8 mouse cellular contexts compared by ENCODE assay signal in genomic region chr1:74885369-74886042, GRCm38 (mm10). TPM values are rescaled to one million over a fixed set of nuclear protein-coding genes. Genes with fewer than 3 reads are reported as not detected.
A peak's percentile ranks its signal among the peaks of the same experiment; 100 is the strongest.
DNase-seq lines count a peak whose midpoint lies in the region; ATAC-seq lines count a peak whose summit lies in the region.
"Had no signal": no experiment of that assay in that cellular context is flagged by ENCODE, and none has a peak within 500 bp of the region (broad histone marks: within the 10 kb centered on the region; RNA-seq: fewer than 3 reads in every experiment).

TSS of gene Fev (minus strand) at chr1:74885419.

- ATAC-seq in lung, embryonic 16.5 days (ENCODE audit: low read depth): no peak
- ATAC-seq in forebrain, embryonic 15.5 days (replicated peaks): no peak
- ATAC-seq in liver, embryonic 13.5 days (ENCODE audit: low read depth): no peak

- no peak within 1 kb of the TSS for H3K27ac ChIP-seq in lung, embryonic 16.5 days (ENCODE audit: low read length)
- no peak within 1 kb of the TSS for H3K27ac ChIP-seq in forebrain, embryonic 15.5 days (replicated peaks)
- no peak within 1 kb of the TSS for H3K27ac ChIP-seq in liver, embryonic 13.5 days

- WGBS in lung, embryonic 16.5 days: under 1% methylated on average over 41 of the region's 43 CpGs
- WGBS in forebrain, embryonic 15.5 days: under 1% methylated on average over 43 of the region's 43 CpGs
- 1% methylated on average over 38 of the region's 43 CpGs for WGBS in liver, embryonic 13.5 days (ENCODE audit: insufficient replicate concordance)

- H3K4me1 ChIP-seq in lung, embryonic 16.5 days (replicated peaks; ENCODE audit: control insufficient read depth, insufficient read depth, low read length): peaks cover 16% of the 10 kb centered on the region
- H3K4me1 ChIP-seq in forebrain, embryonic 15.5 days: peaks cover 35% of the 10 kb centered on the region
- no peaks in the 10 kb centered on the region; the same call in 1 of the 2 replicates for H3K4me1 ChIP-seq in liver, embryonic 13.5 days (replicated peaks)

- peak within 1 kb of the TSS; percentile 32 for H3K4me2 ChIP-seq in lung, embryonic 16.5 days (ENCODE audit: low read depth, low read length)
- H3K4me2 ChIP-seq in forebrain, embryonic 15.5 days (replicated peaks): peak within 1 kb of the TSS; percentile 32
- peak within 1 kb of the TSS; percentile 39 for H3K4me2 ChIP-seq in liver, embryonic 13.5 days

- peak within 1 kb of the TSS; percentile 15 for H3K4me3 ChIP-seq in lung, embryonic 16.5 days (ENCODE audit: low read length)
- peak within 1 kb of the TSS; percentile 20 for H3K4me3 ChIP-seq in forebrain, embryonic 15.5 days
- peak within 1 kb of the TSS; percentile 19 for H3K4me3 ChIP-seq in liver, embryonic 13.5 days (replicated peaks)

- intact Hi-C loops in left cerebral cortex, postnatal 4 days (cut with DNase I): no loop called here

- no peak for DNase-seq in lung, adult 18-20 months
- DNase-seq in liver, embryonic 13.5 days: no peak
- no peak for DNase-seq in left cerebral cortex, postnatal 4 days
- DNase-seq in kidney, postnatal 4 days: no peak
- no peak for DNase-seq in testis, postnatal 10 days (ENCODE audit: low spot score)

- no peaks in the 10 kb centered on the region for H3K36me3 ChIP-seq in lung, embryonic 16.5 days (ENCODE audit: control insufficient read depth, insufficient read depth, low read length)
- H3K36me3 ChIP-seq in forebrain, embryonic 15.5 days: no peaks in the 10 kb centered on the region
- no peaks in the 10 kb centered on the region for H3K36me3 ChIP-seq in liver, embryonic 13.5 days

- no peaks in the 10 kb centered on the region for H3K9me3 ChIP-seq in lung, embryonic 16.5 days (ENCODE audit: control insufficient read depth, low read length)
- no peaks in the 10 kb centered on the region for H3K9me3 ChIP-seq in forebrain, embryonic 15.5 days
- no peaks in the 10 kb centered on the region for H3K9me3 ChIP-seq in liver, embryonic 13.5 days (replicated peaks)

- H3K27me3 ChIP-seq in lung, embryonic 16.5 days (ENCODE audit: control insufficient read depth, insufficient read depth, low read depth, low read length): peaks cover 84% of the 10 kb centered on the region
- peaks cover 93% of the 10 kb centered on the region for H3K27me3 ChIP-seq in forebrain, embryonic 15.5 days
- peaks cover 94% of the 10 kb centered on the region for H3K27me3 ChIP-seq in liver, embryonic 13.5 days

- H3K9ac ChIP-seq in lung, embryonic 16.5 days (ENCODE audit: low read length): no peak within 1 kb of the TSS
- no peak within 1 kb of the TSS for H3K9ac ChIP-seq in forebrain, embryonic 15.5 days (replicated peaks)
- no peak within 1 kb of the TSS for H3K9ac ChIP-seq in liver, embryonic 13.5 days

RNA-seq across cellular contexts. Expression of gene Fev, which starts in this region (rescaled TPM):
- polyA plus RNA-seq in lung, embryonic 16.5 days (2015; fragmentation: Nextera tagmentation; extraction: Ambion mirVana): not detected in 2 replicates
- polyA plus RNA-seq in forebrain, embryonic 15.5 days (2015; fragmentation: Nextera tagmentation; extraction: Ambion mirVana): 0.46 TPM in 1 of 2 replicates, not detected in the other
- 0.06 and 0.07 TPM in 2 replicates for polyA plus RNA-seq in liver, embryonic 13.5 days (2015; fragmentation: Nextera tagmentation; extraction: Ambion mirVana)
- not detected for total RNA-seq in left cerebral cortex, postnatal 4 days (2021)
- total RNA-seq: layer of hippocampus, adult 8-10 months had no signal
